Mouse (Mus musculus) kidney, postnatal 0 days (tissue): Measurements from ENCODE around the gene Pip5k1c. TPM values are rescaled to one million over a fixed set of nuclear protein-coding genes. Genes with fewer than 3 reads are reported as not detected.

Source experiments
- ATAC-seq: fragments of 200-750 bp; cut with Nextera tagmentation; replicated peaks from 2 replicates; pipeline ENCODE4 v1.8.0; 2017; ENCODE audit warnings: low read depth, moderate number of reproducible peaks, moderate TSS enrichment, moderate library complexity; ENCODE audit not compliant: low FRiP score
- DNase-seq: peaks from one replicate; pipeline ENCODE4 v3.0.0-alpha.2; 2016; ENCODE audit warnings: low spot score
- H3K27ac ChIP-seq: fragments of 300-500 bp; sonication (generic); 2 replicates; pipeline ENCODE4 v1.5.1; 2014; ENCODE audit warnings: mild to moderate bottlenecking
- H3K27me3 ChIP-seq: fragments of 300-500 bp; sonication (generic); 2 replicates; pipeline ENCODE4 v1.6.1; 2014; ENCODE audit warnings: low read length, mixed read lengths; ENCODE audit not compliant: insufficient read depth
- H3K36me3 ChIP-seq: fragments of 300-500 bp; sonication (generic); 2 replicates; pipeline ENCODE4 v1.6.1; 2014; ENCODE audit warnings: low read length, mixed read lengths; ENCODE audit not compliant: insufficient read depth
- H3K4me1 ChIP-seq: fragments of 300-500 bp; sonication (generic); replicated peaks from 2 replicates; pipeline ENCODE4 v1.6.1; 2014; ENCODE audit warnings: antibody characterized with exemption, low read length, mixed read lengths; ENCODE audit not compliant: insufficient read depth
- H3K4me2 ChIP-seq: fragments of 300-500 bp; sonication (generic); 2 replicates; pipeline ENCODE4 v1.6.1; 2014; ENCODE audit warnings: mild to moderate bottlenecking, low read length, moderate library complexity, mixed read lengths
- H3K4me3 ChIP-seq: fragments of 300-500 bp; sonication (generic); replicated peaks from 2 replicates; pipeline ENCODE4 v1.5.1; 2014; ENCODE audit warnings: low read depth, low read length
- H3K9ac ChIP-seq: fragments of 300-500 bp; sonication (generic); 2 replicates; pipeline ENCODE4 v1.6.1; 2014; ENCODE audit warnings: low read depth, low read length
- H3K9me3 ChIP-seq: fragments of 300-500 bp; sonication (generic); replicated peaks from 2 replicates; pipeline ENCODE4 v1.6.1; 2016; ENCODE audit warnings: low read length, inconsistent platforms, mixed read lengths
- CTCF ChIP-seq: IDR thresholded peaks from 2 replicates; pipeline ENCODE4 v1.5.1; 2016; ENCODE audit warnings: antibody characterized with exemption, low read depth, mild to moderate bottlenecking, moderate library complexity
- WGBS: fragments of 180-500 bp; shearing (Covaris S2); extraction: QIAGEN DNeasy Blood & Tissue Kit; methylation state at CpG from one replicate; pipeline ENCODE4 v1.1.7; 2014; 5-methylcytosine and 5-hydroxymethylcytosine counted together
- polyA plus RNA-seq: library from polyadenylated mRNA; unstranded; fragments of >200 nt; fragmentation: Nextera tagmentation; extraction: Ambion mirVana; gene quantifications from 2 replicates; pipeline ENCODE4 v1.2.1, GENCODE M21; 2015

The Pip5k1c gene
- polyA plus RNA-seq, 1 experiment from 2014 or later: 37.8 TPM

DNA sequence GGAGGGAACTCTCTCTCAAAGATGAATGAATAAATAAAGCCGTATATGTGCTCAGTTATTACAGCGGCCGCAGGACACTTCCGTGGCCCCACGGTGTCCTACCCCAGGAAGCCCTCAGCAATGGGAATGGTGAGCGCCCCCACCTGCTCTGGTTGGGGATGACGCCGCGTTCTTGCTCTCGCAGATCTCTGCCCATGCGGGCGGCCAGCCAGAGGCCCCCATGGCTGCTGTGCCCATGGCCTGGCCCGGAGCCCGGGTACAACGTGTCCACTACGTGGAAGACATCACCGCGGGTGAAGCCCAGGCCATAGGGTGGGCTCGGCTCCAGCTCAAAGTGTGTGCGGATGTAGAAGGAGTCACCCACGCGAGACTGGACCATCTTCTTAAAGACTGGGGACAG, 15.1 kb upstream of the Pip5k1c start:
- no peak for TF ChIP-seq CTCF
- Histone ChIP-seq H3K9ac (no peak overlapping the region), H3K4me2 (no peak overlapping the region), H3K4me3 (no peak overlapping the region), H3K27me3 (no peaks in the 10 kb centered on the region), H3K36me3 (peaks cover 22% of the 10 kb centered on the region), H3K4me1 (no peaks in the 10 kb centered on the region), H3K27ac (no peak overlapping the region), H3K9me3 (no peaks in the 10 kb centered on the region)
- ATAC-seq (no peak), DNase-seq (no peak)
- 83% methylated on average over 22 of the region's 22 CpGs for WGBS

DNA sequence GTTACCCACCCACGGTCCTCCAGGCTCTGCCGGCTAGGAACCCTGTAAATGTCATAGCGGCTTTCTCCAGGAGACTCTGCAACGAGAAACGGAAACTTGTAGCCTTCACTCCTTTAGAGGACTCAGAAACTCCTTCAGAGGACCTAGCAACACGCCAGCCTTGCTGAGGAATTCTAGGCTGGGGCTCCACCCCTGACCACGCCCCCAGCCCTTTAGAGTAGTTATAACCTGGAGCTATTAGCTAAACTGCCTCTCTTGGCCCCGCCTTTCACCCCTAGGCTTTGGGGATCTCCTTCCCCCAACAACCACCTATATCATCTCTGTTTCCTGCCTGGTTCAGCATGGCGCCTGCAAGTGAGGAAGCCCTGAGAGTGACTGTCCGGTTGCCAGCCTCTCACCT, 13.3 kb upstream of the Pip5k1c start:
- no peak for ATAC-seq
- no peaks in the 10 kb centered on the region for H3K27me3 ChIP-seq
- no peak overlapping the region for H3K27ac ChIP-seq
- H3K4me2 ChIP-seq: no peak overlapping the region
- H3K4me3 ChIP-seq: no peak overlapping the region
- H3K4me1 ChIP-seq: no peaks in the 10 kb centered on the region
- DNase-seq: peak; percentile 63
- H3K36me3 ChIP-seq: 0 out of 2 replicates have a peak, but pooled peaks cover 8% of the 10 kb centered on the region
- no peak overlapping the region for H3K9ac ChIP-seq
- WGBS: 27% methylated on average over 10 of the region's 10 CpGs
- no peak for TF ChIP-seq CTCF
- no peaks in the 10 kb centered on the region for H3K9me3 ChIP-seq

- TF ChIP-seq CTCF: no peak
- H3K9me3 ChIP-seq: no peaks in the 10 kb centered on the region
- H3K36me3 ChIP-seq: no peaks in the 10 kb centered on the region
- no peak overlapping the region for H3K4me3 ChIP-seq
- H3K27ac ChIP-seq: peak overlapping the region; percentile 63
- 44% methylated on average over 6 of the region's 6 CpGs for WGBS
- ATAC-seq (no peak), DNase-seq (no peak)
- H3K9ac ChIP-seq: no peak overlapping the region
- peak overlapping the region; percentile 73 for H3K4me2 ChIP-seq
- peaks cover 5% of the 10 kb centered on the region; the same call in 1 of the 2 replicates for H3K4me1 ChIP-seq
- H3K27me3 ChIP-seq: 0 out of 2 replicates have a peak, but pooled peaks cover 2% of the 10 kb centered on the region
Observed at GRCm38 (mm10) chr10:81284189-81284588, 8.6 kb upstream of the Pip5k1c start.

DNA sequence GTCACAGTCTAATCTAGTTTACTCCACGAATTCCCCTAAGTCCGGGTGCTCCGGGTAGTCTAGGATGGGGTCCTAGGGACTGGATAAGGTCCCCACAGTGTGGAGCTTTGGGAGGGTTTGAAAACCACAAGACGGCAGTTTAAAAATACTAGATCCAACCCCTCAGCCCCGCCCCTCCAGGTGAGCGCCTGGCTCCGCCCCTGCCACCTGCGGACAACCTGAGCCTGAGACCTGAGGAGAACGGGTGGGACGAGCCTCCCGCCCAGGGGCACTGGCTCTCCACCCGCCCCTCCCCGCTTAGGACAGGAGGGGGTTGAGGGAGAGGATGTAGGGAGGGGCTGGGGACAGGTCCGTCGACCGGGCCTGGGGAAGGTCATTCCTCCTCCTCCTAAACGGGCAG, 8.0 kb upstream of the Pip5k1c start:
- H3K27ac ChIP-seq: peak overlapping the region; percentile 63
- DNase-seq: no peak
- 11% methylated on average over 17 of the region's 17 CpGs for WGBS

GRCm38 (mm10) chr10:81285694-81286450, 6.9 kb upstream of the Pip5k1c start:
- H3K27me3 ChIP-seq: 0 out of 2 replicates have a peak, but pooled peaks cover 2% of the 10 kb centered on the region
- peak overlapping the region; percentile 58 for H3K9ac ChIP-seq
- H3K9me3 ChIP-seq: no peaks in the 10 kb centered on the region
- 1% methylated on average over 54 of the region's 54 CpGs for WGBS
- TF ChIP-seq CTCF: no peak; the same call in 1 of the 2 replicates
- H3K36me3 ChIP-seq: no peaks in the 10 kb centered on the region
- DNase-seq: peak; percentile 92
- H3K4me3 ChIP-seq: peak overlapping the region; percentile 43
- peak overlapping the region; percentile 63 for H3K27ac ChIP-seq
- peak; percentile 71 for ATAC-seq
- peak overlapping the region; percentile 73 for H3K4me2 ChIP-seq
- H3K4me1 ChIP-seq: peaks cover 5% of the 10 kb centered on the region; the same call in 1 of the 2 replicates

More for the DNA sequence above, 8.0 kb upstream of the Pip5k1c start:
- no peak for TF ChIP-seq CTCF
- Histone ChIP-seq H3K9me3 (no peaks in the 10 kb centered on the region), H3K4me3 (peak overlapping the region; percentile 43; the same call in 1 of the 2 replicates), H3K4me1 (peaks cover 5% of the 10 kb centered on the region; the same call in 1 of the 2 replicates), H3K9ac (peak overlapping the region; percentile 58; the same call in 1 of the 2 replicates), H3K27me3 (0 out of 2 replicates have a peak, but pooled peaks cover 2% of the 10 kb centered on the region), H3K36me3 (no peaks in the 10 kb centered on the region), H3K4me2 (peak overlapping the region; percentile 73)
- peak; percentile 27; the same call in 1 of the 2 replicates for ATAC-seq

- no peak overlapping the region for H3K4me3 ChIP-seq
- H3K27ac ChIP-seq: 0 out of 2 replicates have a peak overlapping the region, but pooled peaks have one; percentile 63
- H3K4me2 ChIP-seq: peak overlapping the region; percentile 73; the same call in 1 of the 2 replicates
- no peak for TF ChIP-seq CTCF
- WGBS: 32% methylated on average over 6 of the region's 6 CpGs
- H3K36me3 ChIP-seq: no peaks in the 10 kb centered on the region
- no peaks in the 10 kb centered on the region for H3K9me3 ChIP-seq
- ATAC-seq: no peak
- DNase-seq: no peak
- peaks cover 5% of the 10 kb centered on the region; the same call in 1 of the 2 replicates for H3K4me1 ChIP-seq
- H3K9ac ChIP-seq: no peak overlapping the region
- H3K27me3 ChIP-seq: 0 out of 2 replicates have a peak, but pooled peaks cover 2% of the 10 kb centered on the region
Observed at GRCm38 (mm10) chr10:81286586-81286985, 6.2 kb upstream of the Pip5k1c start.
